Mouse (Mus musculus) liver, postnatal 0 days (tissue): ENCODE measurements around the gene Kiss1.

ENCODE experiments used
- CTCF ChIP-seq: sonication (generic); IDR thresholded peaks from 2 replicates; pipeline ENCODE4 v1.5.1; 2016; ENCODE audit warnings: antibody characterized with exemption, low read depth
- EP300 ChIP-seq: IDR thresholded peaks from 2 replicates; pipeline ENCODE4 v1.6.1; 2016; ENCODE audit warnings: antibody characterized with exemption, low read depth, mild to moderate bottlenecking

- no peak for TF ChIP-seq CTCF
- no peak for TF ChIP-seq EP300
These were observed 41.1 kb upstream of the Kiss1 start for GRCm38 (mm10) chr1:133280537-133280936.
